Mouse (Mus musculus) embryonic fibroblast, embryonic 13.5 days (primary cell): ENCODE results near the gene Krt18. TPM values are rescaled to one million over a fixed set of nuclear protein-coding genes. Genes with fewer than 3 reads are reported as not detected.
A peak's percentile ranks its signal among the peaks of the same experiment; 100 is the strongest.

Experiments used
- H3K27ac ChIP-seq: 2 replicates; pipeline ENCODE4 v1.5.1; 2012; ENCODE audit warnings: low read length, control low read depth, inconsistent platforms; ENCODE audit not compliant: insufficient read depth
- H3K4me1 ChIP-seq: 2 replicates; pipeline ENCODE4 v1.6.1; 2011; ENCODE audit warnings: low read length; ENCODE audit not compliant: control insufficient read depth, insufficient read depth
- H3K4me3 ChIP-seq: 2 replicates; pipeline ENCODE4 v1.5.1; 2011; ENCODE audit warnings: mild to moderate bottlenecking, control low read depth, low read length; ENCODE audit not compliant: insufficient read depth
- CTCF ChIP-seq: IDR thresholded peaks from 2 replicates; pipeline ENCODE4 v1.5.1; 2011; ENCODE audit warnings: mild to moderate bottlenecking, control low read depth, low read length, moderate library complexity, borderline replicate concordance; ENCODE audit not compliant: insufficient read depth
- POLR2A ChIP-seq: IDR thresholded peaks from 2 replicates; pipeline ENCODE4 v1.6.1; 2011; ENCODE audit warnings: low read depth, mild to moderate bottlenecking, control low read depth, low read length, moderate library complexity
- polyA plus RNA-seq: library from polyadenylated mRNA; stranded (reverse); fragments of >200 nt; gene quantifications from 2 replicates; pipeline ENCODE4 v1.2.4, GENCODE M21; 2011; ENCODE audit warnings: low read depth; ENCODE audit not compliant: missing spikeins, insufficient read length

The Krt18 gene
- polyA plus RNA-seq, 1 experiment = 1.6 TPM

DNA sequence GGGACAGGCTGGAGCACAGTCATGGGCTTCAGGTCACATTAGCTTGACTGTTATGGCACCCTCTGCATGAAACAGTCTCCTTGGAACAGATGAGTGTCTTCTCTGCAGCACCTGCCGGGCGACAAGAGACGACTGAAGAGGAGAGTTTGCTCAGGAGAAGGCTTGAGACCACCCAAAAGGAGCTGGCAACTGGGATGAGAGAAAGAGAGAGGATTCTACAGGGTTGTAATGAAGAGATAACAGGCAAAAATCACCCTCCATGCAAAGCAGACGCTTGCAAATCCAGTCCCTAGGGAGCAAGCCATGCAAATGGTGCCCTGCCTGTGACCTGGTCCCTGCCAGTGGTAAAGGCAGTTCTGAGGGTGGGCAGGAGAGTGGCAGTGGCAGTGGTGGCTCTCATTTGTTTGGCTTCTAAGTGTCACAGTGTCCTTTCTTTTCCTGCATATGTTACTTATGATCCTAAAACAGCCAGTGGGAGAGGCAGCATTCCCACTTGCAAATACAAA lies 15.7 kb upstream of the Krt18 start:
- Histone ChIP-seq H3K4me1 (peaks cover 16% of the 10 kb centered on the region), H3K4me3 (no peak overlapping the region), H3K27ac (no peak overlapping the region)
- TF ChIP-seq CTCF = no peak
- TF ChIP-seq POLR2A = no peak

DNA sequence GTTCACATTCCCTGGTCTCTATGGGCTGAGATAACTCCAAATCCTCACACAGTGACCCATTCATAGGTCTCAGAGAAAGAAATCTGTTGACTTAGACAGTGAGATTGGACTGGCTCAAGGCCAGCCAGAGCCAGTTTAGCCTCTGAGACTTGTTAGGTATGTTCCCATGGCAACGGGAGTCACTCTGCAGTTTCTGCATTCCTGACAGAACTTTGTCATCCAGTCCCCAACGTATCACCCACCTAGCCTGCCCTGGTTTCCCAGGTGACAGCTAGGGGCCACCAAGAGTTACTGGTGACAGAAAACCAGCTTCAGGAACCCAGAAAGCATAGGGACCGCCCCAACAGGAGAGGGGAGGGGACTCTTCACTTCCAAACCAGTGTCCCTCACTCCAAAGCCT lies 14.3 kb upstream of the Krt18 start:
- TF ChIP-seq POLR2A (no peak), CTCF (no peak)
- peaks cover 16% of the 10 kb centered on the region for H3K4me1 ChIP-seq
- no peak overlapping the region for H3K27ac ChIP-seq
- no peak overlapping the region for H3K4me3 ChIP-seq

DNA sequence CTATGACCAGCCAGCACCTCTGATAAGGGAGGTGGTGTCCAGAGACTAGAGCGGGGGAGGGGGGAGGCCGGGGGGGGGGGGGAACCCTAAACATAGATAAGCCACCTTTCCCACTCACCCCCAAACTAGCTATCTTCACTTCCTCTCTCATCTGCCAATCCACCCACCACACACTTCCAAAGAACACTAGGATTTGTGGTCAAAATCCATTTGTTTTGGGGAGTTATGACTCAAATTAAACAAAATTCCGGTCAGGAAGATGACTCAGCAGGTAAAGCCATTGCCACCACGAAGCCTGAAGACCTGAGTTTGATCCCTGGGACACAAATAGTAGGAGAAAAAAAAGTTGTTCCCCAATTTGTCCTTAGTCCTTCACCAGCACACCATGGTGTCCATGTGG lies 13.1 kb upstream of the Krt18 start:
- Histone ChIP-seq H3K27ac (no peak overlapping the region), H3K4me3 (no peak overlapping the region), H3K4me1 (peaks cover 16% of the 10 kb centered on the region)
- TF ChIP-seq POLR2A = no peak
- TF ChIP-seq CTCF = no peak

DNA sequence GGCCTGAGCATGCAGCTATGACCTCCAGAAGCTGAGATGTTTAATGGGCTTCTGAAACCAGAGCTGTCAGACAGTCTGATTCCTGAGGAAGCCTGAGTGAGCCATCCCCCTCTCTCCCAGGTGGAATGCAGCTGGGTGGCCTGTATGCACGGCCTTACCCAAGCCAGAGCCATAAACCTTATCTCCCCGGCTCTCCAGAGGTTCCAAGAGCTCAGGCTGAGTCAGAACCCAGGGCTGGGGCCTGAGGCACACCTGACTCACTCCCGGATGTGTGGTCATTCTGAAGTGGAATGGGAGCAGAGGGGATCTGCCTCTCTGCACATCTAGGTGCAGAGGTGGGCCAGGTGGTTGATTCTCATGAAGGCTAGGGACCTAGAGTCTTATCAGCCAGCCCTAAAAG lies 11.9 kb upstream of the Krt18 start:
- no peak for TF ChIP-seq CTCF
- TF ChIP-seq POLR2A = no peak
- H3K27ac ChIP-seq = peak overlapping the region; percentile 22; the same call in 1 of the 2 replicates
- no peak overlapping the region for H3K4me3 ChIP-seq
- peaks cover 8% of the 10 kb centered on the region; the same call in 1 of the 2 replicates for H3K4me1 ChIP-seq

DNA sequence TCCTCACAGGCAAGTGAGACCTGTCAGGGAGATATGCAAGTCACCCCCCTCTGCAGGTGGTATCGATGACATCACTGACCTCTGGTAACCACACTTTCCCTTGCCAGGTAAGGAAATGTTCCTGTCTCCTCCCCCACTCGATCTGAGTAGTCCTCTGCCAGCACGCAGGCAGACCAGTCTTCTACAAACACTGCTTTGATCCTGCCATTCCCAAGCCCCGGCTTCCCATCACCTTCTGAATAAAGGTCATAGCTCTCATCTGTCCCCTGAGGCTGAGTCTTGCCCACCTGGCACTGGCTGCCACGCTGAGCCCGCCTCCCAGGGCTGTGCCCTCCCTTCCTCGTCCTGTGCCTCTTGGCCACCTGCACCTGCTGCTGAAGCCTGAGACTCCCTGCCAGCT lies 11.2 kb upstream of the Krt18 start:
- H3K4me3 ChIP-seq = no peak overlapping the region
- TF ChIP-seq CTCF = no peak
- no peak for TF ChIP-seq POLR2A
- H3K4me1 ChIP-seq = peaks cover 8% of the 10 kb centered on the region; the same call in 1 of the 2 replicates
- H3K27ac ChIP-seq = no peak overlapping the region

DNA sequence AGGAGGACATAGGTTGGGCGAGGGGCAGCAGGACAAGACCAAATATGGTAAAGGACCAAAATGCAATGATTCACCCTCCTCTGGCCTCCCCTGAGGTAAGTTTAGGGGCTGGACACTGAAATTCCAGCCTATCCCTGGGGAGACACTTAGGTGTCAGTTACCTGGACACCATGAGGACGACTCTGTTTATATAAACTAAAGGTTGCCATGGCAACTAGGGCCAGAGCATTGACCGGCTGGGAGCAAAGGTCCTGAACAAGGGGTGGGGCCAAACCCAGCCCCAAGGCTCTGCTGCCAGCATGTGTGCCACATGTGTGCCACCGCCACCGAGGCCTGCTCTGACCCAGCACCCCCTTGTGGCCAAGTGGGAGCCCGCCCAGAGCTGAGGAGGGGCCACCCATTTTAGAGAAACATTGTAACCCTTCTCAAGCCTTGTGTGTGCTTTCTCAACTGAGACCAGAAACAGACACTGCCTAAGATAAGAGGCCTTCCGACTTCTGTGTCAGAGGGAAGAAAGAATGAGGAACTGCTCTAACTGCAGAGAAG lies 10.0 kb upstream of the Krt18 start:
- H3K27ac ChIP-seq = no peak overlapping the region
- H3K4me1 ChIP-seq = peaks cover 8% of the 10 kb centered on the region; the same call in 1 of the 2 replicates
- H3K4me3 ChIP-seq = no peak overlapping the region
- TF ChIP-seq CTCF = no peak
- no peak for TF ChIP-seq POLR2A

DNA sequence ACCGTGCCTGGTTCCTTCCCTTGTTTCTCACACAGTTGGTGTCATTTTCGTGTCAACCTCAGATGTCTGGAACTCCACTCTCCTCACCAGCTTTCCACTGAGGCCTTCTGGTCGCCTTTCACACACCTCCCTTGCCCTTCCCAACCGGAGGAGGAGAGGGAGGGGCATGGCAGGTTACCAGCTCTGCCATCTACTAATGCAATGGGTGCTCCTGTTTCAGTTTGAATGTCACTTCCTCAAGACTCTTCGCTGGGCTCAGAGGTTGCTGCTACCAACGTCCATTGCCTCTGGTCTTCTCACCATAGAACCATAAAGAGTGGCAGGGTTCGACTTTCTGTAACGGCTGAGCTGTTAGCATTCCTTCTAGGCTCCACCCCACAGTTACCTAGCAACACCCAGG lies 5.5 kb upstream of the Krt18 start:
- H3K4me1 ChIP-seq = peaks cover 5% of the 10 kb centered on the region; the same call in 1 of the 2 replicates
- H3K27ac ChIP-seq = no peak overlapping the region
- H3K4me3 ChIP-seq = no peak overlapping the region
- TF ChIP-seq POLR2A = no peak
- no peak for TF ChIP-seq CTCF

DNA sequence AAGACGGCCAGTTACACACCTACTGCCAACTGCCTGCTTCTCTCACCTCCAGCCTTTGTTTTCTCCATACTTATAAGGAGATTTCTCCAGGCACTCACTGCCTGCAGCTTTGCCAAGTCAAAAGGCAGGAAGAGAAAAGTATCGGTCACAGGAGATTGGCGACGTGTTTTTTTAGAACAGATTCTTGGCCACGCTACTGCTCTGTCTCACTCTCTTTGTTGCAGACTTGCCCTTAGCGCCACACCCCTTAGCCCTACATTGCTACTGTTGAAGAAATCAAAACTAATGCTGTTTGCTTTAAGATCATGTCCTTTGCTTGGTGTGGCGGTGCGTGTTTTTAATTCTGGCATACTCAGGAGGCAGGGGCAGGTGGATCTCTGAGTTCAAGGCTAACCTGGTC lies 4.1 kb upstream of the Krt18 start:
- Histone ChIP-seq H3K4me1 (peaks cover 5% of the 10 kb centered on the region; the same call in 1 of the 2 replicates), H3K4me3 (no peak overlapping the region), H3K27ac (no peak overlapping the region)
- TF ChIP-seq POLR2A = no peak
- no peak for TF ChIP-seq CTCF

DNA sequence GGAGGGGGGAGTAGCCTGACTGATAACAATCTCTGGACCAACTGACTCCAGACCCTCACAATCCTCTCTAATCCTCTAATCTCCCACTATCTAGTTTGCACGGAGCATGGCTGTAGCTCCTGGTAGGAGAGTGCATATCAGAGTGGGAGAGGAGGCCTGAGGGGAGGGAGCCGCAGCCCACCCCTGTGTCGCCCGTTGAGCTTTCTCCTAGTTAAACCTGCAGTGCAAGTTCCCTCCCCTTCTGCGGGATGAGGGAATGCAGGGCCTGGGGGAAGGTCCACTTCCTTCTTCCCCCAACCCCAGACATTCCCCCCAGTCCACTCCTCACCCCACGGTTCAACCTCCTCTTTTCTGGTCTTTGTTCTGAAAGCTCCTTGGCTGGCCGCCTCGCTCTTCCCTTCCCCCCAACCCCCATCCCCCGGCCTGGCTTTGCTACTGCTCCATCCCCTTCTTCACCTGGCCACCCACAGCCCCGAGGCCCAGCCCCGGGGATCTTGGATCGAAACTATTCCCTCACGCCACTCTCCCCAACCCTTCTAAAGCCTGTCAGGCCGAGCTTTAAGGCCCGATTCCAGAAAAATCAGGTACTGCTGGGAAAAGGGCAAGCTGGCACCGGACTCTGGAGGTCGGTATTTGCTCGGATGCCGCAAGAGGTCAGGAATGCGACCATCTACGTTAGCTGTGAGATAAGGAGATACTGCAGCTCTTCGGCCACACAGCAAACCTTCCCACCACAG lies 2.7 kb upstream of the Krt18 start:
- Histone ChIP-seq H3K4me3 (no peak overlapping the region), H3K27ac (no peak overlapping the region), H3K4me1 (peaks cover 5% of the 10 kb centered on the region; the same call in 1 of the 2 replicates)
- TF ChIP-seq POLR2A = no peak
- TF ChIP-seq CTCF = no peak

DNA sequence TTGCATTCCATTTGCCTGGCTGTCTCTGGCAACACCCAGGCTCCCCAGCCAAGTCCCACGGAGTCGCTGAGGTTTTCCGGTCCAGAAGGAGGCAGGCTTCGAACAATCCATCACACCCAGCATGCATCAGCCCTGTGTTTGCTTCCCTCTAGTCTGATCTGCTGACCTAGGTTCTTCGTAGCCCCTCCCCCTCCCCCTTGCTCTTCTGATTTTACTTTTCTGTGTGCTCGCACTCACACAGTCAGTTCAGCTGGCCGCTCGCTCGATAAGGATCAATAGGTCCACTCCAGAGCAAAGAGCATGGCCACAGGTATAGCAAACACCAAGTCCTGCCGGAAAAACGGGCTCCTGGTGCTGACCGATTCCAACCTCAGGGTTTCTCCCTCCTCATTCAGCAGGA lies 1.6 kb upstream of the Krt18 start:
- H3K27ac ChIP-seq = no peak overlapping the region
- no peak for TF ChIP-seq POLR2A
- TF ChIP-seq CTCF = no peak
- H3K4me3 ChIP-seq = no peak overlapping the region
- peaks cover 5% of the 10 kb centered on the region; the same call in 1 of the 2 replicates for H3K4me1 ChIP-seq
